In genomic region chr2:119156681-119157572, GRCm38 (mm10) we compare ENCODE assay signal across 8 mouse cellular contexts. TPM values are rescaled to one million over a fixed set of nuclear protein-coding genes. Genes with fewer than 3 reads are reported as not detected.
DNase-seq lines count a peak whose midpoint lies in the region; ATAC-seq and TF ChIP-seq lines count a peak whose summit lies in the region.

Gene Rmdn3, minus strand, starts transcription at chr2:119157034.

- H3K27me3 ChIP-seq in forebrain, embryonic 10.5 days (ENCODE audit: poor library complexity, severe bottlenecking) = no peaks in the 10 kb centered on the region
- H3K27me3 ChIP-seq in heart, embryonic 15.5 days = no peaks in the 10 kb centered on the region
- no peaks in the 10 kb centered on the region for H3K27me3 ChIP-seq in liver, embryonic 14.5 days (ENCODE audit: control insufficient read depth, insufficient read depth, low read length)
- no peaks in the 10 kb centered on the region for H3K27me3 ChIP-seq in neural tube, embryonic 11.5 days (ENCODE audit: control insufficient read depth, insufficient read depth, low read length)
- no peaks in the 10 kb centered on the region for H3K27me3 ChIP-seq in stomach, postnatal 0 days (ENCODE audit: control insufficient read depth, insufficient read depth, low read length)

- peak within 1 kb of the TSS; percentile 92 for H3K4me2 ChIP-seq in heart, embryonic 15.5 days
- H3K4me2 ChIP-seq in liver, embryonic 14.5 days (ENCODE audit: low read depth) = peak within 1 kb of the TSS; percentile 96
- peak within 1 kb of the TSS; percentile 62 for H3K4me2 ChIP-seq in neural tube, embryonic 11.5 days (ENCODE audit: low read depth)
- H3K4me2 ChIP-seq in stomach, postnatal 0 days (replicated peaks; ENCODE audit: low read depth) = peak within 1 kb of the TSS; percentile 88

- ATAC-seq in CD4-positive, CD25-positive, alpha-beta regulatory T cell, adult 4 months = peak; percentile 94
- peak; percentile 83 for ATAC-seq in heart, embryonic 15.5 days (replicated peaks; ENCODE audit: insufficient number of reproducible peaks, insufficient read depth, low FRiP score, low read depth)
- ATAC-seq in liver, embryonic 14.5 days (ENCODE audit: insufficient read depth) = peak; percentile 76
- peak; percentile 93 for ATAC-seq in neural tube, embryonic 11.5 days (ENCODE audit: insufficient read depth, low FRiP score, low TSS enrichment)
- ATAC-seq in stomach, postnatal 0 days (ENCODE audit: low FRiP score, low TSS enrichment) = peak; percentile 83

- no peak for TF ChIP-seq EP300 in liver, embryonic 14.5 days (IDR thresholded peaks at IDR 0.05; ENCODE audit: low read depth)
- no peak for TF ChIP-seq EP300 in stomach, postnatal 0 days (optimal IDR thresholded peaks at IDR 0.05)

- peak; percentile 90 for DNase-seq in c-Kit-negative CD71-positive TER-119-positive erythroid progenitor cells, embryonic 14.5 days (ENCODE audit: low read depth, low spot score)
- peak; percentile 91 for DNase-seq in forebrain, embryonic 10.5 days (ENCODE audit: extremely low spot score, low spot score)
- peak; percentile 98 for DNase-seq in kidney, postnatal 25 days
- DNase-seq in liver, embryonic 14.5 days (ENCODE audit: low read depth in 3 of 3, low spot score in 3 of 3) = peak; percentile 89 to 91 (median 91)
- DNase-seq in neural tube, embryonic 11.5 days (ENCODE audit: low spot score) = peak; percentile 96
- DNase-seq in stomach, postnatal 0 days (ENCODE audit: low spot score) = peak; percentile 95

- peak within 1 kb of the TSS; percentile 90 for H3K27ac ChIP-seq in forebrain, embryonic 10.5 days
- peak within 1 kb of the TSS; percentile 68 for H3K27ac ChIP-seq in heart, embryonic 15.5 days
- H3K27ac ChIP-seq in liver, embryonic 14.5 days = peak within 1 kb of the TSS; percentile 97
- no peak within 1 kb of the TSS for H3K27ac ChIP-seq in neural tube, embryonic 11.5 days (ENCODE audit: low read depth, low read length)
- H3K27ac ChIP-seq in stomach, postnatal 0 days (replicated peaks) = peak within 1 kb of the TSS; percentile 82

- WGBS in forebrain, embryonic 10.5 days = under 1% methylated on average over 56 of the region's 57 CpGs
- 1% methylated on average over 56 of the region's 57 CpGs for WGBS in heart, embryonic 15.5 days
- WGBS in liver, embryonic 14.5 days (ENCODE audit: insufficient replicate concordance) = 1% methylated on average over 57 of the region's 57 CpGs
- under 1% methylated on average over 57 of the region's 57 CpGs for WGBS in neural tube, embryonic 11.5 days
- under 1% methylated on average over 57 of the region's 57 CpGs for WGBS in stomach, postnatal 0 days

- no peaks in the 10 kb centered on the region for H3K9me3 ChIP-seq in forebrain, embryonic 10.5 days
- no peaks in the 10 kb centered on the region for H3K9me3 ChIP-seq in heart, embryonic 15.5 days (replicated peaks)
- no peaks in the 10 kb centered on the region for H3K9me3 ChIP-seq in liver, embryonic 14.5 days (ENCODE audit: control insufficient read depth, low read length)
- no peaks in the 10 kb centered on the region for H3K9me3 ChIP-seq in neural tube, embryonic 11.5 days (ENCODE audit: control insufficient read depth, low read length)
- no peaks in the 10 kb centered on the region for H3K9me3 ChIP-seq in stomach, postnatal 0 days (ENCODE audit: control insufficient read depth, low read length)

- peak within 1 kb of the TSS; percentile 91 for H3K4me3 ChIP-seq in forebrain, embryonic 10.5 days
- H3K4me3 ChIP-seq in heart, embryonic 15.5 days = peak within 1 kb of the TSS; percentile 92
- peak within 1 kb of the TSS; percentile 76 to 100 for H3K4me3 ChIP-seq in liver, embryonic 14.5 days (ENCODE audit: insufficient read depth in 1 of 2, low read depth in 2 of 2, low read length in 2 of 2)
- H3K4me3 ChIP-seq in neural tube, embryonic 11.5 days (ENCODE audit: low read depth, low read length) = peak within 1 kb of the TSS; percentile 80
- H3K4me3 ChIP-seq in stomach, postnatal 0 days (ENCODE audit: low read depth, low read length) = peak within 1 kb of the TSS; percentile 99

- H3K9ac ChIP-seq in heart, embryonic 15.5 days = peak within 1 kb of the TSS; percentile 93
- peak within 1 kb of the TSS; percentile 98 for H3K9ac ChIP-seq in liver, embryonic 14.5 days (replicated peaks)
- H3K9ac ChIP-seq in neural tube, embryonic 11.5 days (ENCODE audit: low read length) = peak within 1 kb of the TSS; percentile 75
- H3K9ac ChIP-seq in stomach, postnatal 0 days (ENCODE audit: low read length) = peak within 1 kb of the TSS; percentile 90

- H3K4me1 ChIP-seq in forebrain, embryonic 10.5 days = peaks cover 31% of the 10 kb centered on the region
- H3K4me1 ChIP-seq in heart, embryonic 15.5 days (replicated peaks) = peaks cover 22% of the 10 kb centered on the region
- peaks cover 23 to 24% of the 10 kb centered on the region in 2 experiments for H3K4me1 ChIP-seq in liver, embryonic 14.5 days (replicated peaks; ENCODE audit: control insufficient read depth in 2 of 2, insufficient read depth in 2 of 2, low read length in 1 of 2)
- H3K4me1 ChIP-seq in neural tube, embryonic 11.5 days (ENCODE audit: control insufficient read depth, insufficient read depth, low read length) = peaks cover 8% of the 10 kb centered on the region; the same call in 1 of the 2 replicates
- H3K4me1 ChIP-seq in stomach, postnatal 0 days (replicated peaks; ENCODE audit: control insufficient read depth, insufficient read depth) = no peaks in the 10 kb centered on the region; the same call in 1 of the 2 replicates

- H3K36me3 ChIP-seq in forebrain, embryonic 10.5 days (replicated peaks) = peaks cover 27% of the 10 kb centered on the region
- H3K36me3 ChIP-seq in heart, embryonic 15.5 days = peaks cover 23% of the 10 kb centered on the region
- peaks cover 24% of the 10 kb centered on the region for H3K36me3 ChIP-seq in liver, embryonic 14.5 days (replicated peaks; ENCODE audit: control insufficient read depth, insufficient read depth, low read depth)
- no peaks in the 10 kb centered on the region; the same call in 1 of the 2 replicates for H3K36me3 ChIP-seq in neural tube, embryonic 11.5 days (ENCODE audit: control insufficient read depth, insufficient read depth, low read length)
- peaks cover 2% of the 10 kb centered on the region; the same call in 1 of the 2 replicates for H3K36me3 ChIP-seq in stomach, postnatal 0 days (ENCODE audit: control insufficient read depth, insufficient read depth, low read length)

- peak; percentile 36 for TF ChIP-seq CTCF in liver, embryonic 14.5 days (IDR thresholded peaks at IDR 0.05; ENCODE audit: low read depth)
- peak; percentile 15 for TF ChIP-seq CTCF in stomach, postnatal 0 days (IDR thresholded peaks at IDR 0.05; ENCODE audit: low read depth)

RNA-seq across cellular contexts. Expression of gene Rmdn3, which starts in this region (rescaled TPM):
- 10 to 100 TPM; 15.9 to 20.8 TPM for polyA plus RNA-seq in CD4-positive, CD25-positive, alpha-beta regulatory T cell, adult 4 months (2017; shearing (Covaris generic))
- 50.9 and 54.0 TPM in 2 replicates for polyA plus RNA-seq in forebrain, embryonic 10.5 days (2016; fragmentation: Nextera tagmentation; extraction: Ambion mirVana)
- 23.0 and 26.2 TPM in 2 replicates for polyA plus RNA-seq in heart, embryonic 15.5 days (2015; fragmentation: Nextera tagmentation; extraction: Ambion mirVana)
- polyA plus RNA-seq in liver, embryonic 14.5 days (2012; rRNA removed) = 15.0 and 22.8 TPM in 2 replicates
- polyA plus RNA-seq in liver, embryonic 14.5 days (2014; fragmentation: Nextera tagmentation; extraction: Ambion mirVana) = 42.2 and 47.6 TPM in 2 replicates
- polyA plus RNA-seq in neural tube, embryonic 11.5 days (2014; fragmentation: Nextera tagmentation; extraction: Ambion mirVana) = 41.3 and 49.9 TPM in 2 replicates
- polyA plus RNA-seq in stomach, postnatal 0 days (2015; fragmentation: Nextera tagmentation; extraction: Ambion mirVana) = 40.1 and 40.5 TPM in 2 replicates
